Mouse (Mus musculus): ENCODE measurements around the gene Amdhd2.

GRCm38 (mm10) chr17:24209043-24209915 is 45.7 kb upstream of the Amdhd2 start, which contains the start of gene Ntn3:
- no peak for TF ChIP-seq POLR2A (IDR thresholded peaks at IDR 0.05; ENCODE audit: control insufficient read depth, extremely low read depth, insufficient read depth, low read length, poor library complexity)
- TF ChIP-seq CTCF (IDR thresholded peaks at IDR 0.05; ENCODE audit: borderline replicate concordance, control insufficient read depth, extremely low read depth, insufficient read depth, low read length, poor library complexity), result no peak
